Mouse (Mus musculus): Measurements from ENCODE around the gene Chst8. TPM values are rescaled to one million over a fixed set of nuclear protein-coding genes. Genes with fewer than 3 reads are reported as not detected.
A peak's percentile ranks its signal among the peaks of the same experiment; 100 is the strongest.

Chst8 gene
- polyA plus RNA-seq, 1 experiment from 2014 or later = 3.9 TPM

DNA sequence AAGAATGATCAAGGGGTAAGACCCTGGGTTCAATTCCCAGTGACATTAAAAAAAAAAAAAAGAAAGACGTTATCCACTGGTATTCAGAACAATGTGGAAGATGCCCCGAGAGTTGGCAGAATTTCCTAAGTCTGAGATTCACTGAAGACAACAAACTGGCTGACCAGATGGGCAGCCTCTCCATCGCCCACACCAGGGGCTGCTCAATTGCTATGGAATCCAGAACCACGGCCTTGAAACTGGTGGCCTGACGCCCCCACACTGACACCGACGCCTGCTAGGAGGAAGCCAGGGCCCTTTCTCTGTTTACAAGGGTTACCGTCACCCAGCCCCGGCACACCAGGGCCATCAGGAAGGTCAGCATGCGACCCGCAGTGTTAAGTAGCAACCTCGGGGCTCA lies 64.8 kb downstream of the Chst8 start:
- no peaks in the 10 kb centered on the region for H3K27me3 ChIP-seq (replicated peaks; ENCODE audit: control insufficient read depth, insufficient read depth, low read length)
- H3K4me3 ChIP-seq (ENCODE audit: low read length) = no peak overlapping the region
- H3K9me3 ChIP-seq (ENCODE audit: control insufficient read depth, low read length) = no peaks in the 10 kb centered on the region
- no peak overlapping the region for H3K4me2 ChIP-seq (ENCODE audit: low read depth, low read length)
- no peak overlapping the region for H3K27ac ChIP-seq (ENCODE audit: low read length)
- no peak for ATAC-seq
- peaks cover 12% of the 10 kb centered on the region; the same call in 1 of the 2 replicates for H3K4me1 ChIP-seq (ENCODE audit: control insufficient read depth, insufficient read depth, low read length)
- no peak overlapping the region for H3K9ac ChIP-seq (ENCODE audit: low read depth, low read length)
- H3K36me3 ChIP-seq (ENCODE audit: control insufficient read depth, insufficient read depth, low read length) = no peaks in the 10 kb centered on the region
- WGBS = 57% methylated on average over 12 of the region's 12 CpGs

DNA sequence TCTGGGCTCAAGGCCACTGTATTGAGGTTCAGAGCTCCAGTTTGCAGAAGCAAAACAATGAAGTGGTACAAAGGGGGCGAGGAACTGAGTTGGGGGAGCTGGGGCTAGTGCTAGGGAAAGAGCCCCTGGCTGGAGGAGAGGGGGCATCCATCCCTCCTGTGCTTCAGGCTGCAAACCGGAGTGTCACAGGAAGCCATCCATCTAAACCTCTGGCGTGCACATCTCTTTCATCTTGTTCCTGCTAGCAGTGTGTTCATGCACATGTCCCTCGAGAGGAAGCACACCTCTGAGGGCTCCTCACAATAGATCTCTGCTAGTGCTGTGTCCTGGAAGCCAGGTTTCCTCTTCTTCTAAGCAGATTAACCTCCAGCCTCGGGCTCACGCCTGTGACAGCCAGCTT lies 65.9 kb downstream of the Chst8 start:
- Histone ChIP-seq H3K4me1 (ENCODE audit: control insufficient read depth, insufficient read depth, low read length) (peaks cover 6% of the 10 kb centered on the region; the same call in 1 of the 2 replicates), H3K27me3 (replicated peaks; ENCODE audit: control insufficient read depth, insufficient read depth, low read length) (no peaks in the 10 kb centered on the region), H3K27ac (ENCODE audit: low read length) (peak overlapping the region; percentile 69), H3K4me2 (ENCODE audit: low read depth, low read length) (no peak overlapping the region), H3K36me3 (ENCODE audit: control insufficient read depth, insufficient read depth, low read length) (no peaks in the 10 kb centered on the region), H3K9me3 (ENCODE audit: control insufficient read depth, low read length) (no peaks in the 10 kb centered on the region), H3K9ac (ENCODE audit: low read depth, low read length) (no peak overlapping the region), H3K4me3 (ENCODE audit: low read length) (no peak overlapping the region)
- 40% methylated on average over 6 of the region's 6 CpGs for WGBS
- ATAC-seq = peak; percentile 14; the same call in 1 of the 2 replicates

DNA sequence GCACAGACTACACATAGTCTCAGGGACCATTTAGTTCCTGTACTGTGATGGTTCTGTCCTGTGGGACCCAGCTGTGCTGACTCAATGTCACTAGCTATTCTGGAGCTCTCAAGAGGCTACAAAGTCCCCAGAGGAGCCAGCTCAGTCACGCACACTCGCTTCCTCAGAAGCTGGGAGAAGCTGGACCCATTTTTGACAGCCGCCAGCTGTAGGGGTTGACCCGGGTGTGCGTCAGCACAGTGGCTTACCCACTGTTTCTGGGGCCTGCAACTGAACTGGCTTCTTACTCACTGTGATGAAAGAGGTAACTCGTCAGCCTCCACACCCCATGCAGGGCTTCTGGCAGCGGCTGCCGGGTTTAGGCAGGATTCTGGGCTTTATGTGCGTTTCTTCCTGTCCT lies 66.3 kb downstream of the Chst8 start:
- H3K4me3 ChIP-seq (ENCODE audit: low read length) = no peak overlapping the region
- ATAC-seq = peak; percentile 86
- peaks cover 6% of the 10 kb centered on the region; the same call in 1 of the 2 replicates for H3K4me1 ChIP-seq (ENCODE audit: control insufficient read depth, insufficient read depth, low read length)
- no peaks in the 10 kb centered on the region for H3K36me3 ChIP-seq (ENCODE audit: control insufficient read depth, insufficient read depth, low read length)
- no peak overlapping the region for H3K9ac ChIP-seq (ENCODE audit: low read depth, low read length)
- H3K9me3 ChIP-seq (ENCODE audit: control insufficient read depth, low read length) = no peaks in the 10 kb centered on the region
- H3K4me2 ChIP-seq (ENCODE audit: low read depth, low read length) = no peak overlapping the region
- peak overlapping the region; percentile 69 for H3K27ac ChIP-seq (ENCODE audit: low read length)
- H3K27me3 ChIP-seq (replicated peaks; ENCODE audit: control insufficient read depth, insufficient read depth, low read length) = no peaks in the 10 kb centered on the region
- 37% methylated on average over 9 of the region's 9 CpGs for WGBS

DNA sequence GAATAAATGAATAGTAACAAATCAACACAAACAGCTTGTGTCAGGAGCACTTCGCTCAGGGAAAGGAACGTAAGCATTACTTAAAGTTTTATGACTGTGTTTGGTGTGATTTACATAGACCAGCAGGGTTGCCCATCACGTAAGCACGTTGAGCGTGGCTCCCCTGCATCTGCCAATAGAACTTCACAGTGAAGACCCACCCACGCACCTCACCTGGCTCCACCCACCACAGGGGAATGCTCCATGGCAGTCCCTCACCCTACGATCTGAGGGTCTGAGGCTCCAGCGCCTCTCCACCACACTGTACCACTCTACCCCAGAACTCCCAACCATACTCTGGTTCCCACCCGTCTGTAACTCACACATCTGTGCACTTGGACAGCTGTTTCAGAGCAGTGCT lies 67.1 kb downstream of the Chst8 start:
- Histone ChIP-seq H3K27ac (ENCODE audit: low read length) (peak overlapping the region; percentile 13; the same call in 1 of the 2 replicates), H3K9me3 (ENCODE audit: control insufficient read depth, low read length) (no peaks in the 10 kb centered on the region), H3K4me2 (ENCODE audit: low read depth, low read length) (no peak overlapping the region), H3K4me3 (ENCODE audit: low read length) (no peak overlapping the region), H3K27me3 (replicated peaks; ENCODE audit: control insufficient read depth, insufficient read depth, low read length) (no peaks in the 10 kb centered on the region), H3K36me3 (ENCODE audit: control insufficient read depth, insufficient read depth, low read length) (no peaks in the 10 kb centered on the region), H3K4me1 (ENCODE audit: control insufficient read depth, insufficient read depth, low read length) (peaks cover 6% of the 10 kb centered on the region; the same call in 1 of the 2 replicates), H3K9ac (ENCODE audit: low read depth, low read length) (no peak overlapping the region)
- ATAC-seq = no peak
- WGBS = 65% methylated on average over 9 of the region's 9 CpGs

DNA sequence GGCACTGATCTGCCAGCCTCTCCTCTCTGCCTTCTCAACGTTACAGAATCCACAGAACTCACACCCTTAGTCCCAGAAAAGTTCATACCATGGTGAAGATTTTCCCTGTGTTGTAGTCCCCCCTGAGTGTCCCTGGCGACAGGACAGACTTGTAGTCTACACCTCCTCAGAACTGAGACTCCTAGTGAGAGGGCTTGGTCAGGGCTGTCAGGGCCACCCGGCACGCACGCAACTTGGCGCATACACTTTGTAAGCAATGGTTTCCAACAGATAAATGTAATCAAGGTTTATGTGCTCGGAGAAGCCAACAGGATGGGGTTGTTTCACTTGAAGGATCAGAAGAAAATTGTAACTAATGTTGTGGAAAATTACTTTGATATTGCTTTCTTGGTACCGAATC lies 67.5 kb downstream of the Chst8 start:
- WGBS = 85% methylated on average over 8 of the region's 8 CpGs
- Histone ChIP-seq H3K27me3 (replicated peaks; ENCODE audit: control insufficient read depth, insufficient read depth, low read length) (no peaks in the 10 kb centered on the region), H3K36me3 (ENCODE audit: control insufficient read depth, insufficient read depth, low read length) (no peaks in the 10 kb centered on the region), H3K9ac (ENCODE audit: low read depth, low read length) (no peak overlapping the region), H3K4me1 (ENCODE audit: control insufficient read depth, insufficient read depth, low read length) (peaks cover 6% of the 10 kb centered on the region; the same call in 1 of the 2 replicates), H3K9me3 (ENCODE audit: control insufficient read depth, low read length) (no peaks in the 10 kb centered on the region), H3K27ac (ENCODE audit: low read length) (no peak overlapping the region), H3K4me3 (ENCODE audit: low read length) (no peak overlapping the region), H3K4me2 (ENCODE audit: low read depth, low read length) (no peak overlapping the region)
- no peak for ATAC-seq

DNA sequence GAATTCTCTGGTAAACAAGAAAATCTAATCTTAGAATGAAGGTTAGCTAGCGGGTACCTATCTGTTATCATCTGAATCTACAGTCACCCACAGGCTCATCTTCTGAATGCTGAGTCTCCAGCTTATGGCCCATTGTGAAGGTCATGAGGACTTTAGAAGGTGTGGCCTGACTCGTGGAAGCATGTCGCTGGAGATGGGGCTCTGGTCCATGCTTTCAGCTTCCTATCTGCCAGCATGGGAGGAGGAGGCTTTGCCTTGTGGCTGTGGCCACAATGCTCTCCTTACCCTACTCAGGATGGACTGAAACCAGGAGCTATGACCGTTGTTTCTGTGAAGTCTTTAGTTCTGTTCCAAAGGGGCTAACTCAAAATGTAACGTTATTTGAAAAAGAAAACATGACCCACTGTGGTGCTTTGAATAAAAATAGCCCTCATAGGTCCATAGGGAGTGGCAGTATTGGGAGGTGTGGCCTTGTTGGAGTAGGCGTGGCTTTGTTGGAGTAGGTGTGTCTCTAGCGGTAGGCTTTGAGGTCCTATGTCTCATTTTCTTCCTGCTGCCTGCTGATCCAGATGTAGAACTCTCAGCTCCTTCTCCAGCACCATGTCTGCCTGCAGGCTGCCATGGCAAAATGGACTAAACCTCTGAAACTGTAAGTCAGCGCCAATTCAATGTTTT lies 69.0 kb downstream of the Chst8 start:
- no peaks in the 10 kb centered on the region for H3K36me3 ChIP-seq (ENCODE audit: control insufficient read depth, insufficient read depth, low read length)
- no peaks in the 10 kb centered on the region for H3K27me3 ChIP-seq (replicated peaks; ENCODE audit: control insufficient read depth, insufficient read depth, low read length)
- ATAC-seq = no peak
- peaks cover 6% of the 10 kb centered on the region; the same call in 1 of the 2 replicates for H3K4me1 ChIP-seq (ENCODE audit: control insufficient read depth, insufficient read depth, low read length)
- H3K27ac ChIP-seq (ENCODE audit: low read length) = no peak overlapping the region
- 79% methylated on average over 8 of the region's 8 CpGs for WGBS
- H3K9me3 ChIP-seq (ENCODE audit: control insufficient read depth, low read length) = no peaks in the 10 kb centered on the region
- H3K4me2 ChIP-seq (ENCODE audit: low read depth, low read length) = no peak overlapping the region
- H3K9ac ChIP-seq (ENCODE audit: low read depth, low read length) = no peak overlapping the region
- no peak overlapping the region for H3K4me3 ChIP-seq (ENCODE audit: low read length)

DNA sequence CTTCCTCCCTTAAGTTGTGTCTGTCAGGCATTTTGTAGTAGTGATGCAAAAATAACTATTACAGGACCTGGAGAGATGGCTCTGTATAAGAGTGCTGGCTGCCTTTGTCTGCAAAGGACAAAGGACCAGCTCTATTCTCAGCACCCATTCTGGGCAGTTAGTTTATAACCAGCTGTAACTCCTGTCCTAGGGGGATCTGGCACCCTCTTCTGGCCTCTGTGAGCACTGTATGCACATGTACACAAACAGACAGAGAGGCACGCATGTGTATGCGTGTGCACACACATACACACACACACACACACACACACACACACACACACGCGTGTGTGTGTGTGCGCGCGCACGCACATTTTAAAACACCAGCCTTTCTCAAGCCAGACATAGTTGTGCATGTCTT lies 73.1 kb downstream of the Chst8 start:
- Histone ChIP-seq H3K27me3 (replicated peaks; ENCODE audit: control insufficient read depth, insufficient read depth, low read length) (no peaks in the 10 kb centered on the region), H3K9ac (ENCODE audit: low read depth, low read length) (no peak overlapping the region), H3K36me3 (ENCODE audit: control insufficient read depth, insufficient read depth, low read length) (no peaks in the 10 kb centered on the region), H3K27ac (ENCODE audit: low read length) (no peak overlapping the region), H3K4me3 (ENCODE audit: low read length) (no peak overlapping the region), H3K4me1 (ENCODE audit: control insufficient read depth, insufficient read depth, low read length) (no peaks in the 10 kb centered on the region), H3K9me3 (ENCODE audit: control insufficient read depth, low read length) (peaks cover 3% of the 10 kb centered on the region; the same call in 1 of the 2 replicates), H3K4me2 (ENCODE audit: low read depth, low read length) (no peak overlapping the region)
- no peak for ATAC-seq
- WGBS = 98% methylated on average over 8 of the region's 8 CpGs

DNA sequence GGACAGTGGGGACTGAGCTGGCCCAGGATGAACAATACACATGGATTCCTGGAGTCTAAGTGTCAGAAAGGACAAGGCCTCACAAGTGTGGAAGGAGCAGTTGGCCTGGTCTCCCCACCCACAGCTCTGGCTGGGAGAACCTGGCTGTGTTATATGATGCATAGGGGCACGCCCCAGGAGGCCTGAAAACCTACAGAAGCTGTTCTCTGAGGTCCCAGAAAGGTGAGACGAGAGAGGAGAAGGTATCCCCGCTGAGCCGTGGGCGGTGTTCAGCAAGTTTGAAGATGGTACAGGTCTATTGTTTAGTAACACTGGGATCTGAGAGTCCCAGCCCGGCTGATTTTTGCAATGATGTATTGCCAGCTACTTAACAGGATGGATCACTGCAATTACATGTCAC lies 75.3 kb downstream of the Chst8 start:
- no peaks in the 10 kb centered on the region for H3K27me3 ChIP-seq (replicated peaks; ENCODE audit: control insufficient read depth, insufficient read depth, low read length)
- no peak overlapping the region for H3K4me2 ChIP-seq (ENCODE audit: low read depth, low read length)
- ATAC-seq = no peak
- H3K27ac ChIP-seq (ENCODE audit: low read length) = no peak overlapping the region
- peaks cover 3% of the 10 kb centered on the region; the same call in 1 of the 2 replicates for H3K9me3 ChIP-seq (ENCODE audit: control insufficient read depth, low read length)
- no peaks in the 10 kb centered on the region for H3K36me3 ChIP-seq (ENCODE audit: control insufficient read depth, insufficient read depth, low read length)
- no peak overlapping the region for H3K9ac ChIP-seq (ENCODE audit: low read depth, low read length)
- 68% methylated on average over 6 of the region's 6 CpGs for WGBS
- H3K4me1 ChIP-seq (ENCODE audit: control insufficient read depth, insufficient read depth, low read length) = no peaks in the 10 kb centered on the region
- H3K4me3 ChIP-seq (ENCODE audit: low read length) = no peak overlapping the region

DNA sequence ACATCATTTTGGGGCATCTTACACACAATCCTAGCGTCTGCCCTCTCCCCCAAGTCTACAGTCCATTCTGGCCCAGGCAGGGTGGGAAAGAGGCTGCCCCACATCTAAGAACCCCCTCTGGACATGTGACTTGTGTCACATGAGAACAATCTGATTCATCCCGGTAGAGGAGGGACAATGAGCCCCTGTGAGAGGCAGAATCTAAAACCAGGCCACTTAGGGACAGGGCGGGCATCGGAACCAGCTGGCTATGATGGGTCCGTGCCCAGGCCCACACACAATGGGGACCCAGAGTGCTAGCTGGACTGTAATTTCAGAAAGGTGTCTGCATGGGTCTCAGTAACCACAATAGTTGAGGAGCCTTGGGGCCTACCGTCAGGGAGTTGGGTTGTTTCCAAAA lies 78.2 kb downstream of the Chst8 start:
- H3K4me1 ChIP-seq (ENCODE audit: control insufficient read depth, insufficient read depth, low read length) = no peaks in the 10 kb centered on the region
- peaks cover 3% of the 10 kb centered on the region; the same call in 1 of the 2 replicates for H3K9me3 ChIP-seq (ENCODE audit: control insufficient read depth, low read length)
- no peak overlapping the region for H3K27ac ChIP-seq (ENCODE audit: low read length)
- WGBS = 78% methylated on average over 6 of the region's 6 CpGs
- H3K36me3 ChIP-seq (ENCODE audit: control insufficient read depth, insufficient read depth, low read length) = no peaks in the 10 kb centered on the region
- H3K4me2 ChIP-seq (ENCODE audit: low read depth, low read length) = no peak overlapping the region
- no peak overlapping the region for H3K9ac ChIP-seq (ENCODE audit: low read depth, low read length)
- H3K27me3 ChIP-seq (replicated peaks; ENCODE audit: control insufficient read depth, insufficient read depth, low read length) = no peaks in the 10 kb centered on the region
- no peak for ATAC-seq
- H3K4me3 ChIP-seq (ENCODE audit: low read length) = no peak overlapping the region

DNA sequence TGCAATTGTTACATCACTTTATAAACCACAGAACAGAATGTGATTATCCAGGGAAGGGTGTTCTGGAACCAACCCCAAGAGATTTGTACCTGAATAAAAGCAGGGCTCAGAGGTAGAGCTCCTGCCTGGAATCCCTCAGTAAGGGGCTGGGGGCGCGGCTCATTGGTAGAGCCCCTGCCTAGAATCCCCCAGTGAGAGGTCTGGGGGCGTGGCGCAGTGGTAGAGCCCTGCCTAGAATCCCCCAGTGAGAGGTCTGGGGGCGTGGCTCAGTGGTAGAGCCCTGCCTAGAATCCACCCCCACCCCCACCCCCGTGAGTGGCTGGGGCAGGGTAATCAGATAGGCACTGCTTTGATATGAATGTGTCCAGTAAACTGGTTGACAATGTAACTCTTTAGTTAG lies 83.6 kb downstream of the Chst8 start:
- no peak overlapping the region for H3K4me3 ChIP-seq (ENCODE audit: low read length)
- ATAC-seq = no peak; the same call in 1 of the 2 replicates
- H3K4me1 ChIP-seq (ENCODE audit: control insufficient read depth, insufficient read depth, low read length) = no peaks in the 10 kb centered on the region
- WGBS = 51% methylated on average over 6 of the region's 6 CpGs
- no peak overlapping the region for H3K9ac ChIP-seq (ENCODE audit: low read depth, low read length)
- H3K9me3 ChIP-seq (ENCODE audit: control insufficient read depth, low read length) = no peaks in the 10 kb centered on the region
- no peaks in the 10 kb centered on the region for H3K27me3 ChIP-seq (replicated peaks; ENCODE audit: control insufficient read depth, insufficient read depth, low read length)
- H3K4me2 ChIP-seq (ENCODE audit: low read depth, low read length) = no peak overlapping the region
- no peaks in the 10 kb centered on the region for H3K36me3 ChIP-seq (ENCODE audit: control insufficient read depth, insufficient read depth, low read length)
- H3K27ac ChIP-seq (ENCODE audit: low read length) = no peak overlapping the region
